Mouse (Mus musculus): ENCODE measurements around the gene 4930442H23Rik. TPM values are rescaled to one million over a fixed set of nuclear protein-coding genes. Genes with fewer than 3 reads are reported as not detected.
A peak's percentile ranks its signal among the peaks of the same experiment; 100 is the strongest.

The 4930442H23Rik gene
- polyA plus RNA-seq, 1 experiment from 2014 or later, result not detected

DNA sequence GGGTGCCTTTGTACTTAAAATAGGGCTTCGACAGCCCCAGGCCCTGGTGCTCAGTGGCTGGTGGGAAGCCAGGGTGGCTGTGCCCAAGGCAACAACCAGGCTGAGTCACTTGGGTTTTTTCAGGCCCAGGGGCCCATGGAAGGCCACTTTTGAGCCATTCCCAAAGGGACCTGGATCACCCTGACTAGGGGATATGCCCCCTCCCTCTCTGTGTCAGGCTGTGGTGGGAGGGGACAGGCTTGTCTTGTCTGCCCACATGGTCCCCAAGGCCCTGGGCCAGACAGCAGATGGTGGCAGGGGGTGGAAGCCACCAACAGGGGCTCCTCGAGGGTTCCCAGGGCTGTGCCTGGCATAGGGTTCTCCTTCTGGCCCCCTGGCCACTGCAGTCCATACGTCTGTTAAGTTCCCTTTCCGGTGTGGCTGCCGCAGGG is 41.1 kb downstream of the 4930442H23Rik start:
- no peak for ATAC-seq (replicated peaks; ENCODE audit: insufficient number of reproducible peaks, insufficient read depth, low FRiP score, low read depth)
- Histone ChIP-seq H3K4me2 (no peak overlapping the region), H3K36me3 (peaks cover 42% of the 10 kb centered on the region), H3K4me1 (replicated peaks) (peaks cover 66% of the 10 kb centered on the region), H3K4me3 (no peak overlapping the region), H3K27ac (0 out of 2 replicates have a peak overlapping the region, but pooled peaks have one; percentile 5), H3K9me3 (replicated peaks) (no peaks in the 10 kb centered on the region), H3K27me3 (no peaks in the 10 kb centered on the region), H3K9ac (peak overlapping the region; percentile 35; the same call in 1 of the 2 replicates)
- 70% methylated on average over 5 of the region's 5 CpGs for WGBS

GRCm38 (mm10) chr10:81141455-81142210 is 42.0 kb downstream of the 4930442H23Rik start:
- Histone ChIP-seq H3K9me3 (replicated peaks) (no peaks in the 10 kb centered on the region), H3K36me3 (peaks cover 32% of the 10 kb centered on the region), H3K27me3 (no peaks in the 10 kb centered on the region), H3K4me2 (peak overlapping the region; percentile 93), H3K27ac (peak overlapping the region; percentile 92), H3K4me1 (replicated peaks) (peaks cover 66% of the 10 kb centered on the region), H3K4me3 (0 out of 2 replicates have a peak overlapping the region, but pooled peaks have one; percentile 98), H3K9ac (peak overlapping the region; percentile 90)
- no peak for ATAC-seq (replicated peaks; ENCODE audit: insufficient number of reproducible peaks, insufficient read depth, low FRiP score, low read depth)
- WGBS, result 78% methylated on average over 7 of the region's 7 CpGs

- H3K4me3 ChIP-seq, result peak overlapping the region; percentile 98
- peak overlapping the region; percentile 90 for H3K9ac ChIP-seq
- no peaks in the 10 kb centered on the region for H3K9me3 ChIP-seq (replicated peaks)
- peaks cover 61% of the 10 kb centered on the region for H3K4me1 ChIP-seq (replicated peaks)
- ATAC-seq (replicated peaks; ENCODE audit: insufficient number of reproducible peaks, insufficient read depth, low FRiP score, low read depth), result no peak
- H3K4me2 ChIP-seq, result peak overlapping the region; percentile 93
- H3K27me3 ChIP-seq, result no peaks in the 10 kb centered on the region
- peak overlapping the region; percentile 92 for H3K27ac ChIP-seq
- 42% methylated on average over 10 of the region's 10 CpGs for WGBS
- H3K36me3 ChIP-seq, result peaks cover 25% of the 10 kb centered on the region
Measured at GRCm38 (mm10) chr10:81140717-81141454, 42.8 kb downstream of the 4930442H23Rik start.

DNA sequence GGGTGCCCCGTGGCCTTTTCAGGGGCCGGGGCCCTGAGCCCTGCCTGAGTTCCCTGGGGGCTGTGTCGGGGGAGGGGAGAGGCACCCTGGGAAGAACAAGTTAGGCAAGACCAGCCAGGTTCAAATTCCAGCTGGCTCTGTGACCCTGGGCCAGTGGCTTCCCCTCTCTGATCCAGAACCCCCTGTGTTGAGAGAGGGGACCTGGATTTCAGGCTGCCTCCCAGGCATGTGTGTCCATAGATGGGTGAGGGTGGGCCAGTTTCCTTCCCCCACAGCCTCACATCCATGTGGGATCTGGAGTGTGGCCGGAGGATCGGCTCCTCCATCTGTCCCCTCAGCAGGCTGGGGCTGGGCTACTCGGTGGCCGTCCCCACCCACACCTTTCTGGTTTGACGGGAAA is 43.6 kb downstream of the 4930442H23Rik start:
- 51% methylated on average over 8 of the region's 8 CpGs for WGBS
- no peaks in the 10 kb centered on the region for H3K27me3 ChIP-seq
- H3K4me2 ChIP-seq, result peak overlapping the region; percentile 93
- H3K36me3 ChIP-seq, result peaks cover 17% of the 10 kb centered on the region
- H3K4me3 ChIP-seq, result peak overlapping the region; percentile 98
- H3K9me3 ChIP-seq (replicated peaks), result no peaks in the 10 kb centered on the region
- H3K9ac ChIP-seq, result peak overlapping the region; percentile 90
- peaks cover 68% of the 10 kb centered on the region for H3K4me1 ChIP-seq (replicated peaks)
- ATAC-seq (replicated peaks; ENCODE audit: insufficient number of reproducible peaks, insufficient read depth, low FRiP score, low read depth), result no peak
- H3K27ac ChIP-seq, result peak overlapping the region; percentile 92

GRCm38 (mm10) chr10:81139529-81139846 is 44.2 kb downstream of the 4930442H23Rik start:
- Histone ChIP-seq H3K9ac (peak overlapping the region; percentile 90), H3K4me2 (peak overlapping the region; percentile 93), H3K4me1 (replicated peaks) (peaks cover 69% of the 10 kb centered on the region), H3K27ac (peak overlapping the region; percentile 92), H3K9me3 (replicated peaks) (no peaks in the 10 kb centered on the region), H3K4me3 (peak overlapping the region; percentile 98), H3K27me3 (no peaks in the 10 kb centered on the region), H3K36me3 (peaks cover 12% of the 10 kb centered on the region)
- 66% methylated on average over 4 of the region's 4 CpGs for WGBS
- ATAC-seq (replicated peaks; ENCODE audit: insufficient number of reproducible peaks, insufficient read depth, low FRiP score, low read depth), result no peak

DNA sequence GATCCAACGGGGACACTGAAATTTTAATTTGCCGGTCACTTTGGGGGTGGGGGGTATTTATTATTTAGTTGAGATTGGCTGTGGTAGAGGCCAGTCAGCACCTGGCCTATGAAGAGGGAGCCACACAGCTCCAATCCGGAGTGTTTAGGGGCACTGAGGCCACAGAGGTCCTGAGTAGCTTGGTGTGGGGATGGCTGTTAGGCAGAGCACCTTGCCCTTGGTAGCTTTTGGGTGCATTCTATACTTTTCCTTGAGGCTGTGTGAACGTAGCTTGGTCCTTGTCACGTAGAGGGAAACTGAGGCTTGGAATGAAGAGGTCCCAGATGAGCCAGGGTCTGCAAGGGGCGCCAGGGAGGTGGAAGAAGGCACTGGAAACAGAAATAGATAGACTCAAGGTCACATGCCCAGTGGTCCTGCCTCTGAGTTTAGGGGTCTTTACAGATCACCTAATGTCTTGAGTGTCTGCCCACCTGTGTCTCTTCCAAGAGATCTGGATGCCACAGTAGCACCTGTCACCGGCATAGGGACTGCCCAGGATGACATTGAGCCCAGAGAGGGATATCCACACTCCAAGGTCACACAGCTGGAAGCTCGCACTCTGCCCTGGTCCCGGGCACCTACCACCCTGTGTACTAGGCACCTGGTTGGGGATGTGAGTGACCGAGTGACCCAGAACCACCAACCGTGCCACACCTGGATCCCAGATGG is 44.7 kb downstream of the 4930442H23Rik start:
- Histone ChIP-seq H3K36me3 (peaks cover 6% of the 10 kb centered on the region), H3K4me2 (peak overlapping the region; percentile 93), H3K27ac (peak overlapping the region; percentile 92), H3K4me3 (peak overlapping the region; percentile 98), H3K9me3 (replicated peaks) (no peaks in the 10 kb centered on the region), H3K4me1 (replicated peaks) (peaks cover 70% of the 10 kb centered on the region), H3K9ac (peak overlapping the region; percentile 90), H3K27me3 (no peaks in the 10 kb centered on the region)
- 54% methylated on average over 11 of the region's 11 CpGs for WGBS
- no peak for ATAC-seq (replicated peaks; ENCODE audit: insufficient number of reproducible peaks, insufficient read depth, low FRiP score, low read depth)

GRCm38 (mm10) chr10:81138131-81138782 is 45.4 kb downstream of the 4930442H23Rik start:
- Histone ChIP-seq H3K9ac (peak overlapping the region; percentile 90), H3K4me3 (peak overlapping the region; percentile 98), H3K9me3 (replicated peaks) (no peaks in the 10 kb centered on the region), H3K4me2 (peak overlapping the region; percentile 93), H3K36me3 (no peaks in the 10 kb centered on the region; the same call in 1 of the 2 replicates), H3K4me1 (replicated peaks) (peaks cover 72% of the 10 kb centered on the region), H3K27ac (peak overlapping the region; percentile 92), H3K27me3 (no peaks in the 10 kb centered on the region)
- 0% methylated on average over 24 of the region's 24 CpGs for WGBS
- ATAC-seq (replicated peaks; ENCODE audit: insufficient number of reproducible peaks, insufficient read depth, low FRiP score, low read depth), result no peak

DNA sequence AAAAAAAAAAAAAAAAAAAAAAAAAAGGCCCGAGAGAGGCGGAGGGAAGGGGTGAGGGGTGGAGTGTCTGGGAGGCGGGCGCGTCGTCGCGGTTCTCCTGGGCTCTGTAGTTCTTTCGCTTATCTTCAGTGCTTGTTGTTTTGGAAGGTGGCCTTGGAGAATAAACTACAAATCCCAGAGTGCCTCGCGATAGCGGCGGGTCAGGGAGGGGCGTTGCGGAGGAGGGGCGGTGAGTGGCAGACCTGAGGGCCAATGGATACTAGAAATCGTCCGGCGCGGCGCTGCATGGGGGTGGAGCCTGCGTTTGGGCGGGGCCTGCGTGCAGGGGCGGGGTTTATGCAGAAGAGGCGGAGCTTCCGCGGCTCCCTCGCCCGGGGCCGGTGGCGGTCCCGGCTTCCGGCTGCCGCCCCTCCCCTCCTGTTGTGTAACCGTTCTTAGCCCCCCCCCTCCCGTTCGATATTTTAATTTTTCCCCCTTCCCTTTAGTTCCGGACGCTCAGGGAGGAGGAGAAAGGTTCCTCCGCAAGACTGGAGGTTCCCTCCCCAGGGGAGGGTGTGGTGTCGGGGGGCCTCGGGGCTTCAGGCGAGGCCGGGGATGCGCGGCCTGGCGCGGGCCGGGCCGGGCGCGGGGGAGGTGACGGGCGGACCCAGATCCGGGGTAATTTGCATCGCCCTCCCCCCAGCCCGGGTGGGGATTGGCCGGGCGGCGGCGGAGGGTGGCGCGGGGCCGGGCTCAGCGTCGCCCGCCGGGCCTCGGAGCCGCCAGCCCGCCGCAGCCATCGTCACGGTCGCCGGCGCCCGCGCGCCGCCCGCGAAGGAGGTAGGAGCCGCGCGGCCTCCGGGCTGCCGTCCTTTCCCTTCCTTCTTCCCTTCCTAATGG is 46.2 kb downstream of the 4930442H23Rik start:
- ATAC-seq (replicated peaks; ENCODE audit: insufficient number of reproducible peaks, insufficient read depth, low FRiP score, low read depth), result peak; percentile 91
- Histone ChIP-seq H3K9ac (peak overlapping the region; percentile 98), H3K4me3 (peak overlapping the region; percentile 98), H3K27me3 (no peaks in the 10 kb centered on the region), H3K4me1 (replicated peaks) (peaks cover 65% of the 10 kb centered on the region), H3K36me3 (no peaks in the 10 kb centered on the region), H3K9me3 (replicated peaks) (no peaks in the 10 kb centered on the region), H3K27ac (peak overlapping the region; percentile 99), H3K4me2 (peak overlapping the region; percentile 93)
- WGBS, result under 1% methylated on average over 52 of the region's 89 CpGs

DNA sequence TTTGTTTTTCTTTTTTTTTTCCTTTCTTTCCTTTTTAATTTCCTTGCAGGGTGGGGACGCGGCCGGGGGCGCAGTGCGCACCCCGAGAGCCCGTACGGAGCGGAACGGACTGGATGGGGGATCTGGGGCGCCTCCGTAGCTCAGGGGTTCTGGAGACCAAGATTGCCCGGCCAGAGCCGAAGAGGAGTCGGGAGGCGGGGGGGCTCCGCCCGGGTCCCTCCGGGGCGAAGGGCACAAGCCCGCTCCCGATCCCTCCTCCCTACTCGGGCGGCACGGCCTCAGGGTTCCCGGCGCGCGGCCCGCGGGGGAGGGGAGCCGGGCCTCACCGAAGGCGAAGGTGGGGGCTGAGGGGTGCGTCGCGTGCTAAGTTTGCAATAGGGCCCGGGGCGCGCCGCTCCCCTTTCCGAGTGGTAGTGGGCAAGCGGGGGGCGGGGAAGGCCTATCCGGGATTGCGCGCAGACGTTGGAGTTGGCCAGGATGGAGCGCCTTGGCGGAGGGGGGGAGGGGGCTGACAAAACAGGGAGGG is 46.9 kb downstream of the 4930442H23Rik start:
- Histone ChIP-seq H3K27ac (peak overlapping the region; percentile 99), H3K9ac (peak overlapping the region; percentile 98), H3K4me2 (peak overlapping the region; percentile 93), H3K4me1 (replicated peaks) (peaks cover 58% of the 10 kb centered on the region), H3K4me3 (peak overlapping the region; percentile 98), H3K9me3 (replicated peaks) (no peaks in the 10 kb centered on the region), H3K36me3 (no peaks in the 10 kb centered on the region), H3K27me3 (no peaks in the 10 kb centered on the region)
- peak; percentile 11 for ATAC-seq (replicated peaks; ENCODE audit: insufficient number of reproducible peaks, insufficient read depth, low FRiP score, low read depth)
- under 1% methylated on average over 42 of the region's 50 CpGs for WGBS

Data from heart, embryonic 15.5 days (tissue).